In genomic region chr10:5439802-5440350, GRCm38 (mm10) we compare ENCODE assay signal across 15 mouse cellular contexts.
DNase-seq lines count a peak whose midpoint lies in the region; ATAC-seq and TF ChIP-seq lines count a peak whose summit lies in the region.
"Had no signal": no experiment of that assay in that cellular context is flagged by ENCODE, and none has a peak within 500 bp of the region (broad histone marks: within the 10 kb centered on the region; RNA-seq: fewer than 3 reads in every experiment).

No protein-coding gene starts in this region.

- no peaks in the 10 kb centered on the region for H3K27me3 ChIP-seq in cerebellum, adult 2 months (ENCODE audit: control insufficient read depth, insufficient read depth, low read length)
- no peaks in the 10 kb centered on the region for H3K27me3 ChIP-seq in hindbrain, postnatal 0 days (ENCODE audit: insufficient read depth, low read length)
- H3K27me3 ChIP-seq: forebrain, embryonic 15.5 days; heart, embryonic 15.5 days had no signal

- no peak overlapping the region for H3K4me2 ChIP-seq in hindbrain, postnatal 0 days (ENCODE audit: low read depth, low read length)
- H3K4me2 ChIP-seq: forebrain, embryonic 15.5 days; heart, embryonic 15.5 days; liver, embryonic 11.5 days had no signal

- H3K9ac ChIP-seq in hindbrain, postnatal 0 days (replicated peaks; ENCODE audit: low read length), result no peak overlapping the region
- H3K9ac ChIP-seq: forebrain, embryonic 15.5 days; heart, embryonic 15.5 days had no signal

- ATAC-seq in hindbrain, postnatal 0 days, result 0 out of 2 replicates have a peak, but pooled peaks have one; percentile 24
- ATAC-seq: forebrain, embryonic 15.5 days had no signal

- intact Hi-C loops in left cerebral cortex, postnatal 4 days (cut with DNase I), result no loop called here

- no peaks in the 10 kb centered on the region for H3K36me3 ChIP-seq in hindbrain, postnatal 0 days (ENCODE audit: insufficient read depth, low read length)
- H3K36me3 ChIP-seq: forebrain, embryonic 15.5 days; heart, embryonic 15.5 days had no signal

- 11% methylated on average over 2 of the region's 2 CpGs for WGBS in cerebellum, adult 2 months
- WGBS in hindbrain, postnatal 0 days, result 36% methylated on average over 2 of the region's 2 CpGs

- TF ChIP-seq POLR2A in brain, embryonic 14.5 days (IDR thresholded peaks at IDR 0.05; ENCODE audit: borderline replicate concordance, extremely low read depth, insufficient read depth, insufficient read length, poor library complexity, severe bottlenecking), result no peak
- no peak for TF ChIP-seq POLR2A in cerebellum, adult 2 months (IDR thresholded peaks at IDR 0.05; ENCODE audit: borderline replicate concordance, insufficient read depth, low read length)

- no peaks in the 10 kb centered on the region for H3K9me3 ChIP-seq in hindbrain, postnatal 0 days (ENCODE audit: low read length)
- H3K9me3 ChIP-seq: forebrain, embryonic 15.5 days; heart, embryonic 15.5 days had no signal

- peak; percentile 23 for DNase-seq in left cerebral cortex, postnatal 4 days
- no peak for DNase-seq in left cerebral cortex, adult 9 months (ENCODE audit: low spot score in 2 of 2)
- DNase-seq in brain, embryonic 14.5 days (ENCODE audit: low read depth), result peak; percentile 49
- peak; percentile 67 to 90 for DNase-seq in cerebellum, adult 2 months
- peak; percentile 36 for DNase-seq in hindbrain, postnatal 0 days (ENCODE audit: low spot score)
- DNase-seq in right cerebral cortex, postnatal 4 days, result no peak
- DNase-seq in T-cell, adult 2 months (ENCODE audit: low spot score), result no peak
- DNase-seq: gastrocnemius, adult 2 months; heart, adult 11 months; kidney, adult 8-10 months; kidney, postnatal 36 days had no signal

- H3K4me1 ChIP-seq in cerebellum, adult 2 months (ENCODE audit: control insufficient read depth, insufficient read depth, low read length), result peaks cover 25% of the 10 kb centered on the region
- no peaks in the 10 kb centered on the region for H3K4me1 ChIP-seq in hindbrain, postnatal 0 days (ENCODE audit: insufficient read depth, low read length)
- H3K4me1 ChIP-seq: forebrain, embryonic 15.5 days; heart, embryonic 15.5 days had no signal

- no peak overlapping the region for H3K27ac ChIP-seq in cerebellum, adult 2 months (ENCODE audit: insufficient read depth, low read length)
- H3K27ac ChIP-seq in hindbrain, postnatal 0 days, result no peak overlapping the region
- H3K27ac ChIP-seq: forebrain, embryonic 15.5 days; gastrocnemius, adult 2 months; heart, embryonic 15.5 days had no signal

- H3K4me3 ChIP-seq in cerebellum, adult 2 months (replicated peaks; ENCODE audit: insufficient read depth, low read depth, low read length), result no peak overlapping the region
- no peak overlapping the region for H3K4me3 ChIP-seq in hindbrain, postnatal 0 days (ENCODE audit: low read length)
- H3K4me3 ChIP-seq: forebrain, embryonic 15.5 days; gastrocnemius, adult 2 months; heart, embryonic 15.5 days; myocyte had no signal

- TF ChIP-seq CTCF in brain, embryonic 14.5 days (IDR thresholded peaks at IDR 0.05; ENCODE audit: borderline replicate concordance, extremely low read depth, insufficient read depth, insufficient read length), result no peak
- TF ChIP-seq CTCF in cerebellum, adult 2 months (IDR thresholded peaks at IDR 0.05; ENCODE audit: borderline replicate concordance, insufficient read depth, low read depth, low read length), result no peak
- no peak for TF ChIP-seq CTCF in hindbrain, postnatal 0 days (IDR thresholded peaks at IDR 0.05; ENCODE audit: low read depth)

Comparison
In these comparisons a context has a peak if more than half of its experiments do, and no peak if none do; other contexts are left out.
1. DNase-seq: peak in left cerebral cortex, postnatal 4 days (single experiment), brain, embryonic 14.5 days (single experiment), cerebellum, adult 2 months (2 of 2) and hindbrain, postnatal 0 days (single experiment); none in left cerebral cortex, adult 9 months (0 of 2), right cerebral cortex, postnatal 4 days (single experiment) and T-cell, adult 2 months (single experiment).